Mouse (Mus musculus) E14TG2a.4 (cell line): ENCODE results near the gene Lrrc41.

Experiments used
- H3K27me3 ChIP-seq: 2 replicates; pipeline ENCODE4 v1.6.1; 2014; ENCODE audit warnings: low read length, control low read depth; ENCODE audit not compliant: insufficient read depth
- H3K36me3 ChIP-seq: 2 replicates; pipeline ENCODE4 v1.6.1; 2014; ENCODE audit warnings: low read length, control low read depth; ENCODE audit not compliant: insufficient read depth
- H3K4me1 ChIP-seq: replicated peaks from 2 replicates; pipeline ENCODE4 v1.6.1; 2014; ENCODE audit warnings: low read depth, low read length, control low read depth
- H3K4me3 ChIP-seq: replicated peaks from 2 replicates; pipeline ENCODE4 v1.5.1; 2014; ENCODE audit warnings: mild to moderate bottlenecking, low read length
- H3K9me3 ChIP-seq: 2 replicates; pipeline ENCODE4 v1.6.1; 2014; ENCODE audit warnings: low read length, control low read depth
- CTCF ChIP-seq: conservative IDR thresholded peaks from 2 replicates; pipeline ENCODE4 v1.5.1; 2014; ENCODE audit warnings: low read length
- NANOG ChIP-seq: IDR thresholded peaks from 2 replicates; pipeline ENCODE4 v1.6.1; 2014; ENCODE audit warnings: borderline replicate concordance, low read length, mixed read lengths
- POU5F1 ChIP-seq: IDR thresholded peaks from 2 replicates; pipeline ENCODE4 v1.6.1; 2014; ENCODE audit warnings: low read length, borderline replicate concordance

Lrrc41 gene

GRCm38 (mm10) chr4:116134990-116135389 is 59.9 kb downstream of the Lrrc41 start:
- TF ChIP-seq NANOG (no peak), CTCF (peak; percentile 82)
- Histone ChIP-seq H3K27me3 (no peaks in the 10 kb centered on the region), H3K9me3 (no peaks in the 10 kb centered on the region), H3K36me3 (peaks cover 46% of the 10 kb centered on the region), H3K4me1 (peaks cover 48% of the 10 kb centered on the region), H3K4me3 (no peak overlapping the region)

- TF ChIP-seq POU5F1 (no peak), CTCF (no peak), NANOG (no peak)
- peaks cover 23% of the 10 kb centered on the region for H3K36me3 ChIP-seq
- no peaks in the 10 kb centered on the region for H3K9me3 ChIP-seq
- peaks cover 69% of the 10 kb centered on the region for H3K4me1 ChIP-seq
- peak overlapping the region; percentile 30; the same call in 1 of the 2 replicates for H3K4me3 ChIP-seq
- peaks cover under 1% of the 10 kb centered on the region; the same call in 1 of the 2 replicates for H3K27me3 ChIP-seq
These were observed 62.4 kb downstream of the Lrrc41 start for GRCm38 (mm10) chr4:116137421-116137996.

GRCm38 (mm10) chr4:116140801-116141574 is 65.9 kb downstream of the Lrrc41 start:
- Histone ChIP-seq H3K27me3 (peaks cover 31% of the 10 kb centered on the region), H3K36me3 (peaks cover 5% of the 10 kb centered on the region; the same call in 1 of the 2 replicates), H3K9me3 (no peaks in the 10 kb centered on the region)

GRCm38 (mm10) chr4:116141736-116142135 is 66.7 kb downstream of the Lrrc41 start:
- TF ChIP-seq NANOG (peak; percentile 41; the same call in 1 of the 2 replicates), POU5F1 (no peak), CTCF (no peak)
- H3K27me3 ChIP-seq: peaks cover 31% of the 10 kb centered on the region
- no peak overlapping the region for H3K4me3 ChIP-seq
- peaks cover 82% of the 10 kb centered on the region for H3K4me1 ChIP-seq
- no peaks in the 10 kb centered on the region for H3K9me3 ChIP-seq
- no peaks in the 10 kb centered on the region for H3K36me3 ChIP-seq

More at GRCm38 (mm10) chr4:116140801-116141574, 65.9 kb downstream of the Lrrc41 start:
- no peak overlapping the region for H3K4me3 ChIP-seq
- TF ChIP-seq POU5F1 (no peak), NANOG (no peak), CTCF (no peak)
- peaks cover 89% of the 10 kb centered on the region for H3K4me1 ChIP-seq

GRCm38 (mm10) chr4:116142269-116142668 is 67.2 kb downstream of the Lrrc41 start:
- Histone ChIP-seq H3K9me3 (peaks cover 3% of the 10 kb centered on the region), H3K4me3 (no peak overlapping the region), H3K27me3 (peaks cover 31% of the 10 kb centered on the region), H3K4me1 (peaks cover 77% of the 10 kb centered on the region), H3K36me3 (no peaks in the 10 kb centered on the region)
- no peak for TF ChIP-seq NANOG
- no peak for TF ChIP-seq POU5F1
- TF ChIP-seq CTCF: no peak

DNA sequence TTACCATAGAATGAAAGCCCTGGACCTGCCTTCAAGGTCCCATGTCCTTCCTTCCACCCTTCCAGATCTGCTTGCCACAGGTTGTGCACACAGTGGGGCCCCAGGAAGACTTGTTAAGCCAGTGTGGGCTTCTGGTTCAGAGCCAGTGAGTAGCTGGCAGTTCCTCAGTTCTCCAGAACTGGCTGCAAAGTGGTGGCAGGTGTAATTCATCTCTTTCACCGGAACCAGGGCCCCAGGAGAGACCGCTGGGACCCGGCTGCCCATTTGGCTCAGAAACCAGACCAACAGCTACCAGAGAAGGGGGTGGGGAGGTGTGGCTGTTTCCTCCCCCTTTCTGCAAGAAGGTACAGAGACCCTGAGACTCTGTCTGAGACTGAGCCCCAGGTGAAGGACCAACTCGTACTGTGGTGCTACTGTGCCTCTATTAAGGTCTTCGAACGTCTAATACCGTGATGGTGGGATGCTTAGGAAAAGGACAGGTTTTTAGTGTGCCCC is 68.3 kb downstream of the Lrrc41 start:
- Histone ChIP-seq H3K36me3 (no peaks in the 10 kb centered on the region), H3K4me3 (peak overlapping the region; percentile 83), H3K27me3 (peaks cover 33% of the 10 kb centered on the region), H3K4me1 (peaks cover 66% of the 10 kb centered on the region), H3K9me3 (peaks cover 4% of the 10 kb centered on the region)
- no peak for TF ChIP-seq POU5F1
- no peak for TF ChIP-seq CTCF

GRCm38 (mm10) chr4:116143891-116144717 is 69.0 kb downstream of the Lrrc41 start:
- TF ChIP-seq CTCF (no peak), POU5F1 (no peak), NANOG (no peak)
- Histone ChIP-seq H3K27me3 (peaks cover 34% of the 10 kb centered on the region), H3K4me1 (peaks cover 58% of the 10 kb centered on the region), H3K4me3 (peak overlapping the region; percentile 83), H3K36me3 (no peaks in the 10 kb centered on the region), H3K9me3 (peaks cover 4% of the 10 kb centered on the region)
